Mouse (Mus musculus): ENCODE results near the gene Creb3l2. TPM values are rescaled to one million over a fixed set of nuclear protein-coding genes. Genes with fewer than 3 reads are reported as not detected.
A peak's percentile ranks its signal among the peaks of the same experiment; 100 is the strongest.
"Not testable (repeated sequence)": the region's sequence is repeated elsewhere in the genome, so short reads cannot be mapped to it uniquely, and the experiment has no call there.

Gene Creb3l2
- polyA plus RNA-seq, 1 experiment from 2014 or later: 10.4 TPM

- Histone ChIP-seq H3K27ac (ENCODE audit: low read depth, low read length) (no peak overlapping the region), H3K4me1 (replicated peaks; ENCODE audit: control insufficient read depth, insufficient read depth, low read length) (no peaks in the 10 kb centered on the region), H3K4me2 (replicated peaks; ENCODE audit: low read depth, low read length) (no peak overlapping the region), H3K36me3 (ENCODE audit: control insufficient read depth, insufficient read depth, low read length) (no peaks in the 10 kb centered on the region), H3K27me3 (ENCODE audit: control insufficient read depth, insufficient read depth, low read length) (no peaks in the 10 kb centered on the region), H3K9me3 (ENCODE audit: control insufficient read depth, low read length) (no peaks in the 10 kb centered on the region), H3K4me3 (ENCODE audit: low read depth, low read length) (no peak overlapping the region), H3K9ac (ENCODE audit: low read depth, low read length) (no peak overlapping the region)
- DNase-seq (ENCODE audit: low spot score): no peak
- 71% methylated on average over 5 of the region's 5 CpGs for WGBS
- no peak for ATAC-seq (ENCODE audit: low FRiP score)
Observed at GRCm38 (mm10) chr6:37465847-37466246, 23.9 kb upstream of the Creb3l2 start.

- Histone ChIP-seq H3K4me1 (replicated peaks; ENCODE audit: control insufficient read depth, insufficient read depth, low read length) (no peaks in the 10 kb centered on the region), H3K36me3 (ENCODE audit: control insufficient read depth, insufficient read depth, low read length) (no peaks in the 10 kb centered on the region), H3K9me3 (ENCODE audit: control insufficient read depth, low read length) (no peaks in the 10 kb centered on the region), H3K27me3 (ENCODE audit: control insufficient read depth, insufficient read depth, low read length) (no peaks in the 10 kb centered on the region), H3K4me3 (ENCODE audit: low read depth, low read length) (no peak overlapping the region), H3K27ac (ENCODE audit: low read depth, low read length) (no peak overlapping the region), H3K4me2 (replicated peaks; ENCODE audit: low read depth, low read length) (no peak overlapping the region), H3K9ac (ENCODE audit: low read depth, low read length) (no peak overlapping the region)
- ATAC-seq (ENCODE audit: low FRiP score) (no peak), DNase-seq (ENCODE audit: low spot score) (no peak)
Observed at GRCm38 (mm10) chr6:37465356-37465755, 23.4 kb upstream of the Creb3l2 start.

- H3K27me3 ChIP-seq (ENCODE audit: control insufficient read depth, insufficient read depth, low read length): no peaks in the 10 kb centered on the region
- peak overlapping the region; percentile 45; the same call in 1 of the 2 replicates for H3K9ac ChIP-seq (ENCODE audit: low read depth, low read length)
- no peak overlapping the region for H3K27ac ChIP-seq (ENCODE audit: low read depth, low read length)
- 7% methylated on average over 5 of the region's 5 CpGs for WGBS
- no peaks in the 10 kb centered on the region for H3K36me3 ChIP-seq (ENCODE audit: control insufficient read depth, insufficient read depth, low read length)
- DNase-seq (ENCODE audit: low spot score) (peak; percentile 34), ATAC-seq (ENCODE audit: low FRiP score) (peak; percentile 47; the same call in 1 of the 2 replicates)
- H3K9me3 ChIP-seq (ENCODE audit: control insufficient read depth, low read length): no peaks in the 10 kb centered on the region
- peak overlapping the region; percentile 29 for H3K4me3 ChIP-seq (ENCODE audit: low read depth, low read length)
- no peaks in the 10 kb centered on the region for H3K4me1 ChIP-seq (replicated peaks; ENCODE audit: control insufficient read depth, insufficient read depth, low read length)
- H3K4me2 ChIP-seq (replicated peaks; ENCODE audit: low read depth, low read length): peak overlapping the region; percentile 41
Observed at GRCm38 (mm10) chr6:37464585-37464984, 22.6 kb upstream of the Creb3l2 start.

- DNase-seq (ENCODE audit: low spot score): peak; percentile 65
- WGBS: 2% methylated on average over 6 of the region's 25 CpGs
- H3K4me1 ChIP-seq (replicated peaks; ENCODE audit: control insufficient read depth, insufficient read depth, low read length); H3K9ac ChIP-seq (ENCODE audit: low read depth, low read length); H3K27ac ChIP-seq (ENCODE audit: low read depth, low read length); H3K4me2 ChIP-seq (replicated peaks; ENCODE audit: low read depth, low read length); H3K27me3 ChIP-seq (ENCODE audit: control insufficient read depth, insufficient read depth, low read length); H3K36me3 ChIP-seq (ENCODE audit: control insufficient read depth, insufficient read depth, low read length); H3K9me3 ChIP-seq (ENCODE audit: control insufficient read depth, low read length): not testable (repeated sequence)
- peak overlapping the region; percentile 29 for H3K4me3 ChIP-seq (ENCODE audit: low read depth, low read length)
- ATAC-seq (ENCODE audit: low FRiP score): peak; percentile 93
Observed at GRCm38 (mm10) chr6:37463517-37464482, 21.9 kb upstream of the Creb3l2 start.

GRCm38 (mm10) chr6:37460681-37461080, 18.7 kb upstream of the Creb3l2 start:
- no peaks in the 10 kb centered on the region for H3K27me3 ChIP-seq (ENCODE audit: control insufficient read depth, insufficient read depth, low read length)
- no peak overlapping the region for H3K4me3 ChIP-seq (ENCODE audit: low read depth, low read length)
- no peak for ATAC-seq (ENCODE audit: low FRiP score)
- no peak for DNase-seq (ENCODE audit: low spot score)
- H3K4me2 ChIP-seq (replicated peaks; ENCODE audit: low read depth, low read length): no peak overlapping the region
- WGBS: 90% methylated on average over 6 of the region's 6 CpGs
- H3K36me3 ChIP-seq (ENCODE audit: control insufficient read depth, insufficient read depth, low read length): no peaks in the 10 kb centered on the region
- H3K9ac ChIP-seq (ENCODE audit: low read depth, low read length): no peak overlapping the region
- no peaks in the 10 kb centered on the region for H3K4me1 ChIP-seq (replicated peaks; ENCODE audit: control insufficient read depth, insufficient read depth, low read length)
- H3K27ac ChIP-seq (ENCODE audit: low read depth, low read length): no peak overlapping the region
- H3K9me3 ChIP-seq (ENCODE audit: control insufficient read depth, low read length): no peaks in the 10 kb centered on the region

GRCm38 (mm10) chr6:37459656-37460055, 17.7 kb upstream of the Creb3l2 start:
- not testable (repeated sequence) for H3K27me3 ChIP-seq (ENCODE audit: control insufficient read depth, insufficient read depth, low read length); H3K27ac ChIP-seq (ENCODE audit: low read depth, low read length); H3K4me1 ChIP-seq (replicated peaks; ENCODE audit: control insufficient read depth, insufficient read depth, low read length); H3K9ac ChIP-seq (ENCODE audit: low read depth, low read length); H3K9me3 ChIP-seq (ENCODE audit: control insufficient read depth, low read length); ATAC-seq (ENCODE audit: low FRiP score); H3K36me3 ChIP-seq (ENCODE audit: control insufficient read depth, insufficient read depth, low read length); H3K4me3 ChIP-seq (ENCODE audit: low read depth, low read length); H3K4me2 ChIP-seq (replicated peaks; ENCODE audit: low read depth, low read length); DNase-seq (ENCODE audit: low spot score)
- 47% methylated on average over 9 of the region's 9 CpGs for WGBS

GRCm38 (mm10) chr6:37457990-37458655, 16.2 kb upstream of the Creb3l2 start:
- Histone ChIP-seq H3K9me3 (ENCODE audit: control insufficient read depth, low read length) (no peaks in the 10 kb centered on the region), H3K27me3 (ENCODE audit: control insufficient read depth, insufficient read depth, low read length) (no peaks in the 10 kb centered on the region), H3K4me2 (replicated peaks; ENCODE audit: low read depth, low read length) (no peak overlapping the region), H3K27ac (ENCODE audit: low read depth, low read length) (no peak overlapping the region), H3K9ac (ENCODE audit: low read depth, low read length) (no peak overlapping the region), H3K36me3 (ENCODE audit: control insufficient read depth, insufficient read depth, low read length) (no peaks in the 10 kb centered on the region), H3K4me3 (ENCODE audit: low read depth, low read length) (no peak overlapping the region), H3K4me1 (replicated peaks; ENCODE audit: control insufficient read depth, insufficient read depth, low read length) (no peaks in the 10 kb centered on the region)
- 41% methylated on average over 10 of the region's 10 CpGs for WGBS
- DNase-seq (ENCODE audit: low spot score) (no peak), ATAC-seq (ENCODE audit: low FRiP score) (no peak)

- Histone ChIP-seq H3K9me3 (ENCODE audit: control insufficient read depth, low read length) (no peaks in the 10 kb centered on the region), H3K9ac (ENCODE audit: low read depth, low read length) (no peak overlapping the region), H3K4me3 (ENCODE audit: low read depth, low read length) (no peak overlapping the region), H3K4me2 (replicated peaks; ENCODE audit: low read depth, low read length) (no peak overlapping the region), H3K4me1 (replicated peaks; ENCODE audit: control insufficient read depth, insufficient read depth, low read length) (no peaks in the 10 kb centered on the region), H3K27me3 (ENCODE audit: control insufficient read depth, insufficient read depth, low read length) (no peaks in the 10 kb centered on the region), H3K36me3 (ENCODE audit: control insufficient read depth, insufficient read depth, low read length) (no peaks in the 10 kb centered on the region), H3K27ac (ENCODE audit: low read depth, low read length) (no peak overlapping the region)
- ATAC-seq (ENCODE audit: low FRiP score) (no peak), DNase-seq (ENCODE audit: low spot score) (no peak)
- 72% methylated on average over 5 of the region's 5 CpGs for WGBS
Observed at GRCm38 (mm10) chr6:37455540-37455939, 13.6 kb upstream of the Creb3l2 start.
